Mouse (Mus musculus) brain, embryonic 14.5 days (tissue): Measurements from ENCODE around the gene Gm49378.

Experiments
- CTCF ChIP-seq: fragments of 200-500 bp; IDR thresholded peaks from 2 replicates; pipeline ENCODE4 v1.5.1; 2012; ENCODE audit warnings: inconsistent platforms, mild to moderate bottlenecking, moderate library complexity, borderline replicate concordance; ENCODE audit not compliant: insufficient read depth, insufficient read length; ENCODE audit errors: extremely low read depth
- POLR2A ChIP-seq: fragments of 200-500 bp; IDR thresholded peaks from 2 replicates; pipeline ENCODE4 v1.6.1; 2012; ENCODE audit warnings: mild to moderate bottlenecking, inconsistent platforms, borderline replicate concordance; ENCODE audit not compliant: poor library complexity, insufficient read depth, insufficient read length, severe bottlenecking; ENCODE audit errors: extremely low read depth

GRCm38 (mm10) chr14:55615876-55616275 is 21.8 kb downstream of the Gm49378 start:
- TF ChIP-seq CTCF (no peak), POLR2A (no peak)
